Mouse (Mus musculus) midbrain, embryonic 13.5 days (tissue): ENCODE results near the gene Mphosph9. TPM values are rescaled to one million over a fixed set of nuclear protein-coding genes. Genes with fewer than 3 reads are reported as not detected.
"Not testable (repeated sequence)": the region's sequence is repeated elsewhere in the genome, so short reads cannot be mapped to it uniquely, and the experiment has no call there.

Source experiments
- ATAC-seq: fragments of 200-750 bp; cut with Nextera tagmentation; 2 replicates; pipeline ENCODE4 v1.8.0; 2017; ENCODE audit warnings: mild to moderate bottlenecking, moderate TSS enrichment, moderate library complexity
- H3K27ac ChIP-seq: fragments of 300-500 bp; sonication (generic); 2 replicates; pipeline ENCODE4 v1.5.1; 2015; ENCODE audit warnings: inconsistent platforms, mild to moderate bottlenecking, moderate library complexity
- H3K27me3 ChIP-seq: fragments of 300-500 bp; sonication (generic); 2 replicates; pipeline ENCODE4 v1.6.1; 2015; ENCODE audit warnings: mild to moderate bottlenecking, inconsistent platforms
- H3K36me3 ChIP-seq: fragments of 300-500 bp; sonication (generic); 2 replicates; pipeline ENCODE4 v1.6.1; 2015; ENCODE audit warnings: mild to moderate bottlenecking, inconsistent platforms
- H3K4me1 ChIP-seq: fragments of 300-500 bp; sonication (generic); replicated peaks from 2 replicates; pipeline ENCODE4 v1.6.1; 2015; ENCODE audit warnings: inconsistent platforms
- H3K4me2 ChIP-seq: fragments of 300-500 bp; sonication (generic); replicated peaks from 2 replicates; pipeline ENCODE4 v1.6.1; 2015; ENCODE audit warnings: moderate library complexity, mild to moderate bottlenecking, inconsistent platforms
- H3K4me3 ChIP-seq: fragments of 300-500 bp; sonication (generic); replicated peaks from 2 replicates; pipeline ENCODE4 v1.5.1; 2015; ENCODE audit warnings: mild to moderate bottlenecking, inconsistent platforms
- H3K9ac ChIP-seq: fragments of 300-500 bp; sonication (generic); replicated peaks from 2 replicates; pipeline ENCODE4 v1.6.1; 2015; ENCODE audit warnings: mild to moderate bottlenecking, inconsistent platforms
- H3K9me3 ChIP-seq: fragments of 300-500 bp; sonication (generic); 2 replicates; pipeline ENCODE4 v1.6.1; 2016; ENCODE audit warnings: mild to moderate bottlenecking, inconsistent platforms
- WGBS: fragments of 180-500 bp; shearing (Covaris S2); methylation state at CpG from one replicate; pipeline ENCODE4 v1.1.7; 2015; 5-methylcytosine and 5-hydroxymethylcytosine counted together
- polyA plus RNA-seq: library from polyadenylated mRNA; unstranded; fragments of >200 nt; fragmentation: Nextera tagmentation; extraction: Ambion mirVana; gene quantifications from 2 replicates; pipeline ENCODE4 v1.2.1, GENCODE M21; 2015

Mphosph9 gene
- polyA plus RNA-seq, 1 experiment from 2014 or later: 16.5 TPM

GRCm38 (mm10) chr5:124299307-124299706 is 28.5 kb downstream of the Mphosph9 start:
- ATAC-seq, H3K4me3 ChIP-seq, H3K9ac ChIP-seq, H3K4me2 ChIP-seq, H3K27ac ChIP-seq, H3K4me1 ChIP-seq, H3K9me3 ChIP-seq, H3K27me3 ChIP-seq: not testable (repeated sequence)
- H3K36me3 ChIP-seq: peaks cover 66% of the 10 kb centered on the region
- 67% methylated on average over 4 of the region's 4 CpGs for WGBS

DNA sequence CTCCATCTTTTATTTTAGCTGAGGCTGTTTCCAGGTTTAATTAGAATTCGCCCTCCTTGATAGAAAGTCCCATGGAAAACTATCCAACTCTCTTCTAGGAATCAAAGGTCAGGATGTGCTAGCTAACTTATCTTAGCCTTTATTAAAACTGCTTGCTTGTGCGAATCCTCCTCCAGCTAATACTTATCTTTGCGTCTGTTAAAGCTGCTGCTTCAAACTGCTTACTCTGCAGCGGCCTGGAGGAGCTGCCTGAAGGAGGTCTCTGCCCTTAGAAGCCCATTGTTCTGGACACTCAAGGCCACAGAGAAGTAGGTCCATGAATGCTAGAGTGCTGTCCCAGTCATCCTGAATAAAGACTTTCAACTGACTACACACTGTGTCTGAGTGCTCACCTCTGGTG is 31.3 kb downstream of the Mphosph9 start:
- H3K4me1 ChIP-seq: no peaks in the 10 kb centered on the region

GRCm38 (mm10) chr5:124293967-124294366 is 33.8 kb downstream of the Mphosph9 start:
- Histone ChIP-seq H3K4me2 (no peak overlapping the region), H3K36me3 (peaks cover 91% of the 10 kb centered on the region), H3K9me3 (no peaks in the 10 kb centered on the region), H3K4me1 (no peaks in the 10 kb centered on the region), H3K27ac (no peak overlapping the region), H3K4me3 (no peak overlapping the region), H3K27me3 (no peaks in the 10 kb centered on the region), H3K9ac (no peak overlapping the region)
- WGBS: 96% methylated on average over 5 of the region's 5 CpGs
- ATAC-seq: no peak

More for the DNA sequence above, 31.3 kb downstream of the Mphosph9 start:
- no peaks in the 10 kb centered on the region for H3K27me3 ChIP-seq
- WGBS: 97% methylated on average over 4 of the region's 4 CpGs
- no peak overlapping the region for H3K9ac ChIP-seq
- H3K4me3 ChIP-seq: no peak overlapping the region
- no peak overlapping the region for H3K27ac ChIP-seq
- no peaks in the 10 kb centered on the region for H3K9me3 ChIP-seq
- H3K4me2 ChIP-seq: no peak overlapping the region
- ATAC-seq: no peak
- peaks cover 76% of the 10 kb centered on the region for H3K36me3 ChIP-seq

DNA sequence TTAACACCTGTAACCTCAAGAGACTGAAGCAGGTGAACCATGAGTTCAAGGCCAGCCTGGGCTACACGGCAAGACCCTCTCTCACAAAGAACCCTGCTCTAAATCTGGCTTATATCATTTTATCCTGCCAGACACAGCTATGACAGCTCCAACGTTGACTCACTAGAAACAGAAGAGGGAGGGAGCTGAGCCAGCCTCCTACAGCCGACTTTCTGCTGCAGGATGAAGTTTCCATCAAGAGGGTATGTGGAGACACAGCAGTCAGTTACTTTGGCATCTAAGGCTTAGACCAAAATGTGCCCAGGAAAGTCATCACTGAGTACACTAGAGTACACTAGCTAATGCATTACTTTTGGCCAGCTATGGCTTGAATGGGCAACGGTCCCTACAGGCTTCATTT is 37.6 kb downstream of the Mphosph9 start:
- Histone ChIP-seq H3K9me3 (no peaks in the 10 kb centered on the region; the same call in 1 of the 2 replicates), H3K4me1 (no peaks in the 10 kb centered on the region), H3K27ac (no peak overlapping the region), H3K36me3 (peaks cover 91% of the 10 kb centered on the region), H3K4me3 (no peak overlapping the region), H3K27me3 (no peaks in the 10 kb centered on the region), H3K9ac (no peak overlapping the region), H3K4me2 (no peak overlapping the region)
- no peak for ATAC-seq
- 94% methylated on average over 4 of the region's 4 CpGs for WGBS

DNA sequence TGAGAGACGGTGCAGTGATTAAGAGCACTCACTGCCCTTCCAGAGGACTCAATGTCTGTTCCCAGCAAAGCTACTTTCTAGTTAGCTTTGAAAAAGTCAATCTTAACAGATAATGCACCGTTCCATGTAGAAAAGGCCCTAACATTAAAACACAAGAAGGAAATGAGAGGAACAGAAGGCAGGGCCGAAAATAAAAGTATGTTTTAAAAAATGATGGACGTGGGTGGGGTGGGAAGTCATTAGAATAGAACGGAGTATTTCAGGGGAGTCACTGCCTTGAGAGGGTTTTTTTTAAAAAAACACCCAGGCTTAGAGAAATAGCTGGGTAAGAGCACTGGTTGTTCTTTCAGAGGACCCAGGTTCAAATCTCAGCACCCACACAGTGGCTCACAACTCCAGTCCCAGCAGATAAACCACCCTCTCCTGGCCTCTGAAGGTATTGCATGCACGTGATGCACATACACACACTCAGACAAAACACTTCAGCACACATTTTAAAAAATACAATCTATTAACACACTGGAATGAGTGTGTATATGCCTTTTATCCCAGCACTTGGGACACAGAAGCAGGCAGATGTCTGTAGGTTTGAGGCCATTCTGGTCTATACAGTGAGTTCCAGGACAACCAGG is 40.0 kb downstream of the Mphosph9 start:
- no peak overlapping the region for H3K27ac ChIP-seq
- no peak overlapping the region for H3K4me2 ChIP-seq
- ATAC-seq: no peak
- H3K36me3 ChIP-seq: peaks cover 87% of the 10 kb centered on the region
- H3K9ac ChIP-seq: no peak overlapping the region
- no peaks in the 10 kb centered on the region for H3K4me1 ChIP-seq
- H3K27me3 ChIP-seq: no peaks in the 10 kb centered on the region
- H3K9me3 ChIP-seq: no peaks in the 10 kb centered on the region; the same call in 1 of the 2 replicates
- no peak overlapping the region for H3K4me3 ChIP-seq
- WGBS: over 99% methylated on average over 6 of the region's 6 CpGs

DNA sequence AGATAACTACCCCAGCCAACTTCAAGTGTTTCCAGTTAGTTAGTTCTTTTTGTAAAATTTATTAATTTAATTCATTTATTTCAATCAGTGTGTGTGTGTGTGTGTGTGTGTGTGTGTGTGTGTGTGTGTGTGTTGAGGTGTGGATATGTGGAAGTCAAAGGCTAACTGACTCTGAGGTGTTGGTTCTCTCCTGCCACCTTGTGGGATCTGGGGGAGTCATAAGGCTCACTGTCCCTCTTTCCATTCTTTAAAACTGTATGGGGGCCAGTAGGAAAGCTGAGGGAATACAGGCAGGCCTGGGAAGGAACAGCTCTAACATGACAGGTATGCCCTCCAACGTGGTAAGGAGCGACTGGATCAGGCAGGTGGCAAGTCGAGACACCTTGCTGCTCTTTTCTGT is 43.4 kb downstream of the Mphosph9 start:
- H3K36me3 ChIP-seq: peaks cover 81% of the 10 kb centered on the region
- H3K4me1 ChIP-seq: no peaks in the 10 kb centered on the region
- no peak overlapping the region for H3K4me3 ChIP-seq
- H3K9me3 ChIP-seq: no peaks in the 10 kb centered on the region; the same call in 1 of the 2 replicates
- H3K27ac ChIP-seq: no peak overlapping the region
- WGBS: 79% methylated on average over 3 of the region's 3 CpGs
- H3K4me2 ChIP-seq: no peak overlapping the region
- H3K9ac ChIP-seq: no peak overlapping the region
- H3K27me3 ChIP-seq: no peaks in the 10 kb centered on the region
- ATAC-seq: no peak

DNA sequence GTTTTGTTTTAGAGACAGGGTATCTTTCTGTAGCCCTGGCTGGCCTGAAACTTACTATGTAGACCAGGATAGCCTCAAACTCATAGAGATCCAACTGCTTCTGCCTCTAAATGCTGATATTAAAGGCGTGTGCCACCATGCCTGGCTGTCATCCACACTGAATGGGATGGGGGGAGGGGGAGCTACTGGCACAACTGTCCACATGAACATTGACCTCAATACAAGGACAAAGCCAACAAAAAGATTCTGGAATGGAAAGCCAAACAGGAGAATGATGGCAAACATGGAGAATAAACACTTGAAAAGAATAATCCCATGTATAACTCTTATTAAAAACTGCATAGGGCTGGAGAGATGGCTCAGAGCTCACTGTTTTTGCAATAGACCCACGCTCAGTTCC is 44.9 kb downstream of the Mphosph9 start:
- ATAC-seq: no peak
- Histone ChIP-seq H3K9me3 (no peaks in the 10 kb centered on the region; the same call in 1 of the 2 replicates), H3K9ac (no peak overlapping the region), H3K27ac (no peak overlapping the region), H3K4me1 (no peaks in the 10 kb centered on the region), H3K4me2 (no peak overlapping the region), H3K36me3 (peaks cover 80% of the 10 kb centered on the region), H3K4me3 (no peak overlapping the region), H3K27me3 (no peaks in the 10 kb centered on the region)
- WGBS: 94% methylated on average over 2 of the region's 2 CpGs

DNA sequence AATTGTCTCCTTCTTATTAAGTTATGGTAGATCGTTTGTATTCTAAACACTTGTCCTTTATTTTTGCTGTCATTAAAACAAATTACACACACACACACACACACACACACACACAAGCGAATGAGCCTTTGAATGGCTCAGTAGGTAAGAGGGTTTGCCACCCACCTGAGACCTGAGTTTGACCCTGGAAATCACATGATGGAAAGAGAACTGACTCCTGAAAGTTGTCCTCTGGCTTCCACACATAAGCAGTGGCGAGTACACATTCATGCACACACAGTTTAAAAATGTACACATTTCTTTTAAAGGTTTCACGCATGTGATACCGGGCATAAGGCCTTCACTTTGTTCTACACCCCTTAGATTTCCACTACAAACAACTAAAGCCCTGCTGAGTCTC is 57.5 kb downstream of the Mphosph9 start:
- Histone ChIP-seq H3K36me3 (peaks cover 36% of the 10 kb centered on the region), H3K4me2 (no peak overlapping the region), H3K9me3 (no peaks in the 10 kb centered on the region), H3K4me3 (no peak overlapping the region), H3K27ac (no peak overlapping the region; the same call in 1 of the 2 replicates), H3K9ac (no peak overlapping the region), H3K4me1 (peaks cover 22% of the 10 kb centered on the region), H3K27me3 (no peaks in the 10 kb centered on the region)
- WGBS: 90% methylated on average over 5 of the region's 5 CpGs
- no peak for ATAC-seq

GRCm38 (mm10) chr5:124269661-124270060 is 58.1 kb downstream of the Mphosph9 start:
- H3K4me3 ChIP-seq: no peak overlapping the region
- ATAC-seq: peak; percentile 87
- H3K4me1 ChIP-seq: peaks cover 22% of the 10 kb centered on the region
- no peak overlapping the region for H3K9ac ChIP-seq
- H3K4me2 ChIP-seq: no peak overlapping the region
- H3K27me3 ChIP-seq: no peaks in the 10 kb centered on the region
- peaks cover 36% of the 10 kb centered on the region for H3K36me3 ChIP-seq
- H3K9me3 ChIP-seq: no peaks in the 10 kb centered on the region
- H3K27ac ChIP-seq: no peak overlapping the region; the same call in none of the 2 replicates
- 33% methylated on average over 11 of the region's 11 CpGs for WGBS

DNA sequence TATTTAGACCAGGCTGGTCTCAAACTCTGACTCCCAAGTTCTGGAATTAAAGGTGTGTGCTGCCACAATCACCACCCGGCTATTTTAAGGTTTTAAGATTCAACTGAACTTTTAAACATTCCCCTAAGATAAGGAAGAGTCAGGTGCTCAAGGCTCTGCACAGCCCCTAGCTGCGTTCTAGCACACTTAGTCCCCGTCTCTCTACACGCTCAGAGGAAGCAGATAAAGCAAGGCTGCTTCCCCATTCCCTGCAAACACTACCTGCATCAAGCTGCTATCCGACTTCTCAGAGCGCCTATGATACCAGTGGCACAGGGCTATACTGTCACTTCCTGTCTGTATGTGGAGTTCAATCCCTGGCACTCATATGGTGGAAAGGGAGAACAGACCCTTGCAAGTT is 60.1 kb downstream of the Mphosph9 start:
- Histone ChIP-seq H3K27ac (no peak overlapping the region), H3K9me3 (no peaks in the 10 kb centered on the region), H3K4me2 (no peak overlapping the region), H3K27me3 (no peaks in the 10 kb centered on the region), H3K4me1 (peaks cover 22% of the 10 kb centered on the region), H3K9ac (no peak overlapping the region), H3K4me3 (no peak overlapping the region), H3K36me3 (peaks cover 53% of the 10 kb centered on the region)
- ATAC-seq: no peak
- WGBS: 90% methylated on average over 6 of the region's 6 CpGs

DNA sequence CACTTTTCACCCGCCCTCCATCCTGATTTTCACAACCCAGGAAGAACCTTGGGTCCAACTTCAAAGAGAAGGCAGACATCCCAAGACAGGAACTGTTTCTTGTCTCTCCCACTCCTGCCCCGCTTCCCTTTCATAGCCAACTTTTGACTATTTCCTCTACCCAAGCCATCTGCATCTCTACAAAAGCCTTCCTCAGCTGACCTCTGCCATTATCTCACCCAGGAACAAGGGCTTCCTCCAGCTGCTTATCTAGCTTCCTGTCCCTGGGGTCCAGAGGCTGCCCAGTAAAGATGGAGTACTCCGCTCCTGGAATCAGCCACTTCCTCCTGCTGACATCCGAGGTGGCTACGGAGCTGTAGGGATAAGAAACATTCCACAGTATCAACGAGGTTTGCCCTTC is 61.0 kb downstream of the Mphosph9 start:
- no peaks in the 10 kb centered on the region for H3K27me3 ChIP-seq
- no peak overlapping the region for H3K27ac ChIP-seq
- peaks cover 61% of the 10 kb centered on the region for H3K36me3 ChIP-seq
- no peak overlapping the region for H3K9ac ChIP-seq
- no peaks in the 10 kb centered on the region for H3K9me3 ChIP-seq
- ATAC-seq: no peak
- WGBS: 88% methylated on average over 6 of the region's 6 CpGs
- peaks cover 22% of the 10 kb centered on the region for H3K4me1 ChIP-seq
- H3K4me2 ChIP-seq: no peak overlapping the region
- no peak overlapping the region for H3K4me3 ChIP-seq

GRCm38 (mm10) chr5:124263246-124263645 is 64.5 kb downstream of the Mphosph9 start:
- Histone ChIP-seq H3K9ac (no peak overlapping the region), H3K9me3 (no peaks in the 10 kb centered on the region), H3K4me1 (no peaks in the 10 kb centered on the region), H3K36me3 (peaks cover 82% of the 10 kb centered on the region), H3K27me3 (no peaks in the 10 kb centered on the region), H3K27ac (no peak overlapping the region), H3K4me2 (no peak overlapping the region), H3K4me3 (no peak overlapping the region)
- no peak for ATAC-seq
- WGBS: 80% methylated on average over 4 of the region's 4 CpGs

- no peak overlapping the region for H3K4me2 ChIP-seq
Measured at GRCm38 (mm10) chr5:124262090-124262489, 65.7 kb downstream of the Mphosph9 start.

More at GRCm38 (mm10) chr5:124262090-124262489, 65.7 kb downstream of the Mphosph9 start:
- Histone ChIP-seq H3K27ac (no peak overlapping the region), H3K9me3 (no peaks in the 10 kb centered on the region), H3K36me3 (peaks cover 94% of the 10 kb centered on the region), H3K9ac (no peak overlapping the region), H3K4me3 (no peak overlapping the region), H3K4me1 (no peaks in the 10 kb centered on the region), H3K27me3 (no peaks in the 10 kb centered on the region)
- ATAC-seq: no peak
- WGBS: 93% methylated on average over 4 of the region's 4 CpGs
